Mouse (Mus musculus) CH12.LX (cell line): Measurements from ENCODE around the gene Ppp1r16b. TPM values are rescaled to one million over a fixed set of nuclear protein-coding genes. Genes with fewer than 3 reads are reported as not detected.

Experiments
- DNase-seq: peaks from one replicate; pipeline ENCODE4 v3.0.0-alpha.2; 2013; ENCODE audit errors: extremely low read depth
- H3K27ac ChIP-seq: 2 replicates; pipeline ENCODE4 v1.5.1; 2012; ENCODE audit warnings: low read depth, mild to moderate bottlenecking, control low read depth, moderate library complexity; ENCODE audit not compliant: insufficient read depth
- H3K27me3 ChIP-seq: replicated peaks from 2 replicates; pipeline ENCODE3; 2012; ENCODE audit warnings: inconsistent platforms
- H3K36me3 ChIP-seq, 2 experiments: replicated peaks in 1 of 2; 2 replicates each; pipeline versions ENCODE3 to v1.6.1; 2012; ENCODE audit warnings: inconsistent platforms in 1 of 2, low read length in 1 of 2, mild to moderate bottlenecking in 1 of 2, mixed read lengths in 1 of 2, moderate library complexity in 1 of 2; ENCODE audit not compliant: control insufficient read depth in 1 of 2, insufficient read depth in 1 of 2
- H3K4me1 ChIP-seq, 2 experiments: 2 replicates each; pipeline ENCODE4 v1.6.1; 2012; ENCODE audit warnings: inconsistent platforms in 1 of 2, moderate library complexity in 1 of 2; ENCODE audit not compliant: insufficient read depth in 2 of 2, control insufficient read depth in 1 of 2
- H3K4me2 ChIP-seq: 2 replicates; pipeline ENCODE4 v1.6.1; 2012; ENCODE audit warnings: low read depth, mild to moderate bottlenecking, control low read depth; ENCODE audit not compliant: poor library complexity, insufficient read depth, severe bottlenecking
- H3K4me3 ChIP-seq, 3 experiments: fragments of 150-350 bp in 1 of 3; sonication (generic) in 1 of 3; replicated peaks in 1 of 3; 2 replicates each; pipeline versions ENCODE3 to v1.5.1; 2011 to 2012; ENCODE audit warnings: low read depth in 2 of 3, low read length in 2 of 3, mild to moderate bottlenecking in 2 of 3, moderate library complexity in 2 of 3, control low read depth in 1 of 3, improper control_type of control experiment in 1 of 3, inconsistent platforms in 1 of 3, mixed read lengths in 1 of 3; ENCODE audit not compliant: poor library complexity in 1 of 3
- H3K79me2 ChIP-seq: replicated peaks from 2 replicates; pipeline ENCODE4 v1.6.1; 2012; ENCODE audit warnings: mild to moderate bottlenecking, moderate library complexity; ENCODE audit not compliant: control insufficient read depth, poor library complexity, insufficient read depth, severe bottlenecking; ENCODE audit errors: extremely low read depth
- H3K9ac ChIP-seq: 2 replicates; pipeline ENCODE4 v1.6.1; 2012; ENCODE audit warnings: low read depth, mild to moderate bottlenecking, control low read depth, moderate library complexity; ENCODE audit not compliant: insufficient read depth
- H3K9me3 ChIP-seq: replicated peaks from 2 replicates; pipeline ENCODE3; 2012; ENCODE audit warnings: low read length, inconsistent platforms, mixed read lengths
- BHLHE40 ChIP-seq: IDR thresholded peaks from 2 replicates; pipeline ENCODE4 v1.6.1; 2011; ENCODE audit warnings: mild to moderate bottlenecking, low read depth, low read length, improper control_type of control experiment
- CTCF ChIP-seq, 2 experiments: IDR thresholded peaks in 1 of 2; conservative IDR thresholded peaks in 1 of 2; 2 replicates each; pipeline ENCODE4 v1.5.1; 2011 to 2012; ENCODE audit warnings: low read depth in 2 of 2, low read length in 2 of 2, improper control_type of control experiment in 1 of 2, inconsistent platforms in 1 of 2, mild to moderate bottlenecking in 1 of 2, moderate library complexity in 1 of 2
- ETS1 ChIP-seq: conservative IDR thresholded peaks from 2 replicates; pipeline ENCODE4 v1.6.1; 2012; ENCODE audit warnings: low read depth, mild to moderate bottlenecking, inconsistent platforms, low read length, improper control_type of control experiment, moderate library complexity
- IRF4 ChIP-seq: IDR thresholded peaks from 2 replicates; pipeline ENCODE4 v1.6.1; 2014; ENCODE audit warnings: low read depth, mild to moderate bottlenecking, inconsistent platforms, low read length, improper control_type of control experiment
- MAFK ChIP-seq: IDR thresholded peaks from 2 replicates; pipeline ENCODE4 v1.6.1; 2011; ENCODE audit warnings: low read length, improper control_type of control experiment; ENCODE audit not compliant: insufficient replicate concordance
- NELFE ChIP-seq: IDR thresholded peaks from 2 replicates; pipeline ENCODE4 v1.6.1; 2011; ENCODE audit warnings: low read depth, low read length, improper control_type of control experiment
- NRF1 ChIP-seq: IDR thresholded peaks from 2 replicates; pipeline ENCODE4 v1.6.1; 2014; ENCODE audit warnings: low read depth, mild to moderate bottlenecking, inconsistent platforms, low read length, improper control_type of control experiment, moderate library complexity
- PAX5 ChIP-seq: IDR thresholded peaks from 2 replicates; pipeline ENCODE4 v1.6.1; 2012; ENCODE audit warnings: low read length, inconsistent platforms, mixed read lengths
- RAD21 ChIP-seq: IDR thresholded peaks from 2 replicates; pipeline ENCODE4 v1.6.1; 2011; ENCODE audit warnings: low read depth, mild to moderate bottlenecking, low read length, improper control_type of control experiment, moderate library complexity
- RCOR1 ChIP-seq: conservative IDR thresholded peaks from 2 replicates; pipeline ENCODE4 v1.6.1; 2012; ENCODE audit warnings: low read depth, mild to moderate bottlenecking, inconsistent platforms, low read length, improper control_type of control experiment
- SIN3A ChIP-seq: IDR thresholded peaks from 2 replicates; pipeline ENCODE4 v1.6.1; 2012; ENCODE audit warnings: low read length, improper control_type of control experiment, inconsistent platforms
- SMC3 ChIP-seq: IDR thresholded peaks from 2 replicates; pipeline ENCODE4 v1.6.1; 2011; ENCODE audit warnings: low read depth, low read length, improper control_type of control experiment
- USF2 ChIP-seq: conservative IDR thresholded peaks from 2 replicates; pipeline ENCODE4 v1.6.1; 2011; ENCODE audit warnings: low read depth, low read length, improper control_type of control experiment
- ZNF384 ChIP-seq: IDR thresholded peaks from 2 replicates; pipeline ENCODE4 v1.6.1; 2012; ENCODE audit warnings: low read depth, low read length, improper control_type of control experiment, inconsistent platforms
- dilution Hi-C: fragments of 300-500 bp; cut with MboI; formaldehyde crosslinking; loops from 2 replicates; pipeline ENCODE4 v1.14.3; 2020; ENCODE audit warnings: low sequenced_read_pairs; ENCODE audit not compliant: extremely low pct_unique_long_range_greater_than_20kb, extremely low pct_ligation_motif_present
- in situ Hi-C: fragments of 300-500 bp; cut with MboI; formaldehyde crosslinking; loops from 3 replicates; pipeline ENCODE4 v1.14.3; 2019; ENCODE audit warnings: low sequenced_read_pairs, low pct_ligation_motif_present, low pct_unique_long_range_greater_than_20kb, mixed read lengths
- polyA plus RNA-seq: library from polyadenylated mRNA; unstranded; fragments of >175 nt; gene quantifications from 2 replicates; pipeline ENCODE4 v1.2.1, GENCODE M21; 2012; ENCODE audit warnings: low read depth; ENCODE audit not compliant: insufficient read length
- total RNA-seq, 2 experiments: library from RNA; depleted of rRNA; stranded (reverse); fragments of 300-350 nt in 1 of 2; fragments of >200 nt in 1 of 2; gene quantifications; 2 replicates each; pipeline ENCODE4 v1.2.3; 2012 to 2014

The Ppp1r16b gene
- total and polyA plus RNA-seq, 3 experiments, result 37.7 to 55.7 (median 52.0) TPM

GRCm38 (mm10) chr2:158741011-158741501, 75.9 kb downstream of the Ppp1r16b start:
- TF ChIP-seq PAX5, result no peak
- Histone ChIP-seq H3K4me2 (no peak overlapping the region), H3K27me3 (no peaks in the 10 kb centered on the region), H3K27ac (no peak overlapping the region), H3K9me3 (peaks cover 22% of the 10 kb centered on the region), H3K4me1 (peaks cover 16 to 52% of the 10 kb centered on the region in 2 experiments), H3K4me3 (no peak overlapping the region), H3K79me2 (peaks cover 26% of the 10 kb centered on the region), H3K9ac (no peak overlapping the region), H3K36me3 (peaks cover 73 to 86% of the 10 kb centered on the region in 2 experiments)
- in situ Hi-C loops (no loop called here), dilution Hi-C loops (no loop called here)
- no peak for DNase-seq

GRCm38 (mm10) chr2:158742431-158742830, 77.2 kb downstream of the Ppp1r16b start:
- Histone ChIP-seq H3K27me3 (no peaks in the 10 kb centered on the region), H3K36me3 (peaks cover 76 to 89% of the 10 kb centered on the region in 2 experiments), H3K9ac (no peak overlapping the region)
- TF ChIP-seq NELFE, result no peak
- TF ChIP-seq ZNF384, result no peak
- peak in 1 of 2 experiments; percentile 33; a peak in 1 of 4 replicates for TF ChIP-seq CTCF (conservative IDR thresholded peaks at IDR 0.05 in 1 of 2, IDR thresholded peaks at IDR 0.05 in 1 of 2; ENCODE audit: low read depth in 2 of 2, low read length in 2 of 2)
- no peak for TF ChIP-seq MAFK
- TF ChIP-seq RCOR1, result no peak
- TF ChIP-seq IRF4, result no peak
- no peak for TF ChIP-seq USF2
- peak; percentile 5 for TF ChIP-seq RAD21
- peak; percentile 8; the same call in 1 of the 2 replicates for TF ChIP-seq SMC3
- TF ChIP-seq, all 38 proteins: peak for 3
- in situ Hi-C loops (no loop called here), dilution Hi-C loops (no loop called here)
- Histone ChIP-seq H3K27ac (no peak overlapping the region), H3K79me2 (peaks cover 27% of the 10 kb centered on the region), H3K4me2 (no peak overlapping the region), H3K4me1 (peaks cover 20 to 61% of the 10 kb centered on the region in 2 experiments), H3K4me3 (no peak overlapping the region), H3K9me3 (peaks cover 22% of the 10 kb centered on the region)
- no peak for DNase-seq

GRCm38 (mm10) chr2:158743518-158744141, 78.4 kb downstream of the Ppp1r16b start:
- Histone ChIP-seq H3K79me2 (peaks cover 28% of the 10 kb centered on the region), H3K4me1 (peaks cover 20 to 69% of the 10 kb centered on the region in 2 experiments), H3K36me3 (peaks cover 84 to 96% of the 10 kb centered on the region in 2 experiments), H3K4me2 (no peak overlapping the region), H3K4me3 (no peak overlapping the region), H3K9me3 (peaks cover 22% of the 10 kb centered on the region), H3K9ac (no peak overlapping the region), H3K27me3 (no peaks in the 10 kb centered on the region), H3K27ac (peak overlapping the region; percentile 76)
- in situ Hi-C loops (no loop called here), dilution Hi-C loops (no loop called here)
- TF ChIP-seq ZNF384, result peak; percentile 77
- TF ChIP-seq ETS1, result peak; percentile 77
- TF ChIP-seq CTCF (conservative IDR thresholded peaks at IDR 0.05 in 1 of 2, IDR thresholded peaks at IDR 0.05 in 1 of 2; ENCODE audit: low read depth in 2 of 2, low read length in 2 of 2), result no peak
- TF ChIP-seq SIN3A, result no peak
- peak; percentile 64 for TF ChIP-seq BHLHE40
- TF ChIP-seq NRF1, result no peak
- DNase-seq, result peak; percentile 66
